In the genomic region with DNA sequence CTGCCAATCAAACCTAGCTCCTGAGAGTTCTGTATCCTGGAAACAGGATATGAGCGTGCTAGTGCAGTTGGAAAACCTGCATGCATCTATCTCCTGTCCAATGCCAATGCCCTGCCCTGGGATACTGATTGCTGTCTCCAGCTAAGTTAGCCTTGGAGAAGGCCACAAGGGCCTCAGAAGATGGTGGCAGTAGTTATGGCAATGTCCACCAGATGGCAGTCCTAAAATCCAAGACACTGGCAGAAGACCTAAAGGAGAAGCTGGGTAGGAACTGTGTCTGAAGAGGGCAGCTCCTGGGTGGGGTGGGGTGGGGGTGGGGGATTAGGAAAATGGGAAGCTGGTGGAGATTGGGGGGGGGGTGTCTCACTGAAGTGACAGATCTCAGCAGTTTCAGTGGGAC, we compare ENCODE assay signal across 9 mouse cellular contexts. TPM values are rescaled to one million over a fixed set of nuclear protein-coding genes. Genes with fewer than 3 reads are reported as not detected.
A peak's percentile ranks its signal among the peaks of the same experiment; 100 is the strongest.
DNase-seq lines count a peak whose midpoint lies in the region; TF ChIP-seq lines count a peak whose summit lies in the region.
"Had no signal": no experiment of that assay in that cellular context is flagged by ENCODE, and none has a peak within 500 bp of the region (broad histone marks: within the 10 kb centered on the region; RNA-seq: fewer than 3 reads in every experiment).

No protein-coding gene starts in this region.

- no peak overlapping the region for H3K27ac ChIP-seq in gastrocnemius, adult 2 months
- no peak overlapping the region for H3K27ac ChIP-seq in embryonic fibroblast, embryonic 13.5 days (ENCODE audit: insufficient read depth, low read length)

- TF ChIP-seq CTCF in gastrocnemius, adult 2 months (IDR thresholded peaks at IDR 0.05), result peak; percentile 66
- TF ChIP-seq CTCF in embryonic fibroblast, embryonic 13.5 days (IDR thresholded peaks at IDR 0.05; ENCODE audit: borderline replicate concordance, insufficient read depth, low read length), result peak; percentile 33; the same call in 1 of the 2 replicates

- no peaks in the 10 kb centered on the region for H3K4me1 ChIP-seq in embryonic fibroblast, embryonic 13.5 days (ENCODE audit: control insufficient read depth, insufficient read depth, low read length)

- TF ChIP-seq POLR2A in embryonic fibroblast, embryonic 13.5 days (IDR thresholded peaks at IDR 0.05; ENCODE audit: low read depth, low read length), result no peak

- no peak overlapping the region for H3K4me3 ChIP-seq in gastrocnemius, adult 2 months
- H3K4me3 ChIP-seq in embryonic fibroblast, embryonic 13.5 days (ENCODE audit: insufficient read depth, low read length), result no peak overlapping the region
- H3K4me3 ChIP-seq: myocyte had no signal

- intact Hi-C loops in gastrocnemius, adult 2 months (cut with DNase I), result loop anchor here (1.0 kb wide), 1 partner anchor 45 kb away; no protein-coding TSS in a partner anchor
- intact Hi-C loops in gastrocnemius, postnatal 36 days (cut with DNase I), result loop anchor here (2.0 kb wide), 1 partner anchor 44 kb away; no protein-coding TSS in a partner anchor
- intact Hi-C loops in left cerebral cortex, postnatal 25 days (cut with DNase I), result loop anchor here (1.0 kb wide), 1 partner anchor 45 kb away; no protein-coding TSS in a partner anchor

- peak; percentile 52 for DNase-seq in gastrocnemius, adult 2 months
- DNase-seq in gastrocnemius, postnatal 36 days, result no peak
- DNase-seq in ovary, postnatal 14 days (ENCODE audit: low spot score), result peak; percentile 44
- DNase-seq in ovary, postnatal 10 days (ENCODE audit: low spot score), result no peak
- DNase-seq in adrenal gland, adult 8-10 months, result peak; percentile 7
- peak; percentile 9 to 46 for DNase-seq in left cerebral cortex, postnatal 25 days (ENCODE audit: low spot score in 2 of 2)
- DNase-seq in thymus, postnatal 14 days, result peak; percentile 9

RNA-seq across cellular contexts. Expression of a gene that starts 33.7 kb away (rescaled TPM):
- not detected for total RNA-seq in gastrocnemius, adult 2 months (2021)
- total RNA-seq in gastrocnemius, postnatal 36 days (2021), result not detected
- not detected for total RNA-seq in adrenal gland, adult 8-10 months (2022)
- polyA plus RNA-seq in embryonic fibroblast, embryonic 13.5 days (2011; ENCODE audit: insufficient read length, low read depth, missing spikeins), result not detected in 2 replicates
- total RNA-seq in left cerebral cortex, postnatal 25 days (2021), result not detected
- polyA plus RNA-seq: myocyte had no signal

RNA-seq across cellular contexts. Expression of a gene that starts 41.8 kb away (rescaled TPM):
- total RNA-seq in gastrocnemius, adult 2 months (2021), result 1 to 10 TPM; 4.2 to 5.9 TPM
- 1 to 10 TPM; 3.9 to 7.8 TPM for total RNA-seq in gastrocnemius, postnatal 36 days (2021)
- total RNA-seq in adrenal gland, adult 8-10 months (2022), result 10 to 100 TPM in 2 of 4 experiments, 1 to 10 TPM in 2; 6.2 to 13.8 (median 9.5) TPM
- polyA plus RNA-seq in embryonic fibroblast, embryonic 13.5 days (2011; ENCODE audit: insufficient read length, low read depth, missing spikeins), result 7.3 and 7.8 TPM in 2 replicates
- 1 to 10 TPM; 1.9 to 2.2 TPM for total RNA-seq in left cerebral cortex, postnatal 25 days (2021)

Comparison
In these comparisons a context has a peak if more than half of its experiments do, and no peak if none do; other contexts are left out.
1. DNase-seq: peak in gastrocnemius, adult 2 months (single experiment), ovary, postnatal 14 days (single experiment), adrenal gland, adult 8-10 months (single experiment), left cerebral cortex, postnatal 25 days (2 of 2) and thymus, postnatal 14 days (single experiment); none in gastrocnemius, postnatal 36 days (0 of 2) and ovary, postnatal 10 days (single experiment).